Mouse (Mus musculus): Measurements from ENCODE around the gene Map7. TPM values are rescaled to one million over a fixed set of nuclear protein-coding genes. Genes with fewer than 3 reads are reported as not detected.
A peak's percentile ranks its signal among the peaks of the same experiment; 100 is the strongest.

Gene Map7
- total and polyA plus RNA-seq, 2 experiments from 2014 or later: 6.3 to 14.5 TPM

DNA sequence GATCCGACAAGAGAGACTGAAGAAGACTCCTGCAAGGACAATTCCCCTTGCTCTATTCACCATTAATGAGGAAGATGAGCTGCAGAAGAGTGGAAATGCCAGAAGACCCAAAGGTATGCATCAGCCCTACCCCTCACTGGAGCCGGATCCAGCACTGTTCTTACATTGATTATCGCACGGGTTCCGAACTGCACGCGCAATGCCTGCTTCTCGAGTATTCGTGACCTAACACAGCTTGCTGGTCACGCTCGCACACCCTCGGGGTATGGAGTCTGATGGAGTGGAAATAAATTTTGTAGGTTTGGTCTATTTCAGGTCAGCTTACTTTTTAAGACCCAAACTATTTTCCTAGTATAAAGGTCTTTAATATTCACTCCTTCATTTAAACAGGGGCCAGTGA, 22.9 kb downstream of the Map7 start:
- H3K27ac ChIP-seq (ENCODE audit: low read depth, low read length): no peak overlapping the region
- DNase-seq (peak; percentile 30), ATAC-seq (no peak)
- no peaks in the 10 kb centered on the region for H3K36me3 ChIP-seq (ENCODE audit: insufficient read depth)
- H3K4me3 ChIP-seq (ENCODE audit: low read depth, low read length): peak overlapping the region; percentile 34
- H3K9ac ChIP-seq: peak overlapping the region; percentile 49
- peak overlapping the region; percentile 61 for H3K4me2 ChIP-seq (ENCODE audit: low read depth)
- no peaks in the 10 kb centered on the region for H3K27me3 ChIP-seq (ENCODE audit: insufficient read depth, low read length)
- peaks cover 11% of the 10 kb centered on the region; the same call in 1 of the 2 replicates for H3K4me1 ChIP-seq (ENCODE audit: insufficient read depth)
- H3K9me3 ChIP-seq (ENCODE audit: low read length): no peaks in the 10 kb centered on the region
- no peak for TF ChIP-seq CTCF (IDR thresholded peaks at IDR 0.05; ENCODE audit: low read depth)
- WGBS: 51% methylated on average over 12 of the region's 12 CpGs

- H3K4me2 ChIP-seq (ENCODE audit: low read depth): peak overlapping the region; percentile 61
- TF ChIP-seq CTCF (IDR thresholded peaks at IDR 0.05; ENCODE audit: low read depth): no peak
- DNase-seq (no peak), ATAC-seq (no peak)
- H3K4me1 ChIP-seq (ENCODE audit: insufficient read depth): peaks cover 11% of the 10 kb centered on the region; the same call in 1 of the 2 replicates
- no peaks in the 10 kb centered on the region for H3K9me3 ChIP-seq (ENCODE audit: low read length)
- no peak overlapping the region for H3K9ac ChIP-seq
- H3K27me3 ChIP-seq (ENCODE audit: insufficient read depth, low read length): no peaks in the 10 kb centered on the region
- H3K4me3 ChIP-seq (ENCODE audit: low read depth, low read length): no peak overlapping the region
- H3K27ac ChIP-seq (ENCODE audit: low read depth, low read length): no peak overlapping the region
- 54% methylated on average over 4 of the region's 4 CpGs for WGBS
- H3K36me3 ChIP-seq (ENCODE audit: insufficient read depth): no peaks in the 10 kb centered on the region
Observed at GRCm38 (mm10) chr10:20171756-20172155, 23.5 kb downstream of the Map7 start.

DNA sequence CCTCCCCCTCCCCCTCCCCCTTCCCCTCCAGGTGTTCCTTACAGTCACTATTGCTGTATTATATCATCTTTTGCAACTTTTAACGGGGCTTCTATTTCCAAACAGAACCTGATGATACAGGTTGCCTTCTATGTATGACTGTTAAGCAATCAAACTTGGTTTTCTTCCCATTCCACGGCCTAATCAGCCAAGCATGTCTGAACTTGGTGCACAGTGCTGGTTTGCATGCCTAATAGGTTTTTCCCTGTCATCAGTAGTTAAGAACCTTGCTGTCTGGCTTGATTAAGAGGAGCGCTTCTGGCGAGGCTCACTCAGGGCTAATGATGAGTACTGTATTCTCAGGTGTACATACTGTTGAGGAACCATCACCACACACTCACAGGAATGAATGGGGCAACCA, 25.5 kb downstream of the Map7 start:
- DNase-seq: no peak

GRCm38 (mm10) chr10:20176054-20176453, 27.8 kb downstream of the Map7 start:
- no peak for DNase-seq
- Histone ChIP-seq H3K27me3 (ENCODE audit: insufficient read depth, low read length) (no peaks in the 10 kb centered on the region), H3K9ac (no peak overlapping the region), H3K9me3 (ENCODE audit: low read length) (no peaks in the 10 kb centered on the region), H3K27ac (ENCODE audit: low read depth, low read length) (no peak overlapping the region), H3K4me2 (ENCODE audit: low read depth) (no peak overlapping the region), H3K4me1 (ENCODE audit: insufficient read depth) (peaks cover under 1% of the 10 kb centered on the region; the same call in 1 of the 2 replicates), H3K36me3 (ENCODE audit: insufficient read depth) (no peaks in the 10 kb centered on the region), H3K4me3 (ENCODE audit: low read depth, low read length) (no peak overlapping the region)
- 68% methylated on average over 7 of the region's 7 CpGs for WGBS
- TF ChIP-seq CTCF (IDR thresholded peaks at IDR 0.05; ENCODE audit: low read depth): no peak
- ATAC-seq: no peak

More for the DNA sequence above, 25.5 kb downstream of the Map7 start:
- no peak for ATAC-seq
- no peak overlapping the region for H3K4me3 ChIP-seq (ENCODE audit: low read depth, low read length)
- H3K27ac ChIP-seq (ENCODE audit: low read depth, low read length): no peak overlapping the region
- peaks cover 11% of the 10 kb centered on the region; the same call in 1 of the 2 replicates for H3K4me1 ChIP-seq (ENCODE audit: insufficient read depth)
- H3K9me3 ChIP-seq (ENCODE audit: low read length): no peaks in the 10 kb centered on the region
- no peak for TF ChIP-seq CTCF (IDR thresholded peaks at IDR 0.05; ENCODE audit: low read depth)
- WGBS: 73% methylated on average over 4 of the region's 4 CpGs
- no peaks in the 10 kb centered on the region for H3K36me3 ChIP-seq (ENCODE audit: insufficient read depth)
- H3K9ac ChIP-seq: no peak overlapping the region
- H3K4me2 ChIP-seq (ENCODE audit: low read depth): no peak overlapping the region
- no peaks in the 10 kb centered on the region for H3K27me3 ChIP-seq (ENCODE audit: insufficient read depth, low read length)

GRCm38 (mm10) chr10:20178807-20179605, 30.7 kb downstream of the Map7 start:
- no peaks in the 10 kb centered on the region for H3K9me3 ChIP-seq (ENCODE audit: low read length)
- H3K4me2 ChIP-seq (ENCODE audit: low read depth): no peak overlapping the region
- no peak overlapping the region for H3K27ac ChIP-seq (ENCODE audit: low read depth, low read length)
- TF ChIP-seq CTCF (IDR thresholded peaks at IDR 0.05; ENCODE audit: low read depth): no peak
- no peaks in the 10 kb centered on the region for H3K27me3 ChIP-seq (ENCODE audit: insufficient read depth, low read length)
- H3K9ac ChIP-seq: no peak overlapping the region
- H3K4me1 ChIP-seq (ENCODE audit: insufficient read depth): 0 out of 2 replicates have a peak, but pooled peaks cover 8% of the 10 kb centered on the region
- ATAC-seq (no peak), DNase-seq (no peak)
- no peak overlapping the region for H3K4me3 ChIP-seq (ENCODE audit: low read depth, low read length)
- H3K36me3 ChIP-seq (ENCODE audit: insufficient read depth): no peaks in the 10 kb centered on the region
- WGBS: 48% methylated on average over 12 of the region's 12 CpGs

DNA sequence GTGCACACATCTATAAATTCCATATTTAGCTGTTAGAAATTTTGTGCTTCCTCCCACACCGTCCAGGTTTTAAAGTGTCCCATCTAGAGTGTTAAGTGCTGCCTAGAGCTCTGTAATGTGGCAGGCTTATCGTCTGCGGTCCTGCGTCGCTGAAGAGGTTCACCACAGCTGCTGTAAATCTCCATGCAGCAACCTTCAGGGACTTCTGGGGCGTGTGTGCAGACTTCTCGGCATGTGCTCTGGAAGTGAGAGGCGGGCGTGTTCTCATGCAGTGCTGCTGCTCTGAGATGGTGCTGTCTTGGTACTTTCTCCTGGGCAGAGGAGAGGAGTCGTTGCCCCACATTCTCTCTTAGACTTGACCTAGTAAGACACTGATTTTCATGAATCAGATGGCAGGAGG, 32.9 kb downstream of the Map7 start:
- no peaks in the 10 kb centered on the region for H3K9me3 ChIP-seq (ENCODE audit: low read length)
- no peaks in the 10 kb centered on the region for H3K36me3 ChIP-seq (ENCODE audit: insufficient read depth)
- H3K4me3 ChIP-seq (ENCODE audit: low read depth, low read length): no peak overlapping the region
- H3K9ac ChIP-seq: no peak overlapping the region
- TF ChIP-seq CTCF (IDR thresholded peaks at IDR 0.05; ENCODE audit: low read depth): no peak
- no peak overlapping the region for H3K4me2 ChIP-seq (ENCODE audit: low read depth)
- ATAC-seq (no peak), DNase-seq (no peak)
- no peak overlapping the region for H3K27ac ChIP-seq (ENCODE audit: low read depth, low read length)
- H3K4me1 ChIP-seq (ENCODE audit: insufficient read depth): 0 out of 2 replicates have a peak, but pooled peaks cover 8% of the 10 kb centered on the region
- H3K27me3 ChIP-seq (ENCODE audit: insufficient read depth, low read length): no peaks in the 10 kb centered on the region
- 65% methylated on average over 10 of the region's 10 CpGs for WGBS

- Histone ChIP-seq H3K4me2 (ENCODE audit: low read depth) (no peak overlapping the region), H3K4me1 (ENCODE audit: insufficient read depth) (0 out of 2 replicates have a peak, but pooled peaks cover 8% of the 10 kb centered on the region), H3K9me3 (ENCODE audit: low read length) (no peaks in the 10 kb centered on the region), H3K36me3 (ENCODE audit: insufficient read depth) (no peaks in the 10 kb centered on the region), H3K4me3 (ENCODE audit: low read depth, low read length) (no peak overlapping the region), H3K27ac (ENCODE audit: low read depth, low read length) (no peak overlapping the region), H3K27me3 (ENCODE audit: insufficient read depth, low read length) (no peaks in the 10 kb centered on the region), H3K9ac (no peak overlapping the region)
- 37% methylated on average over 11 of the region's 11 CpGs for WGBS
- ATAC-seq (peak; percentile 20; the same call in 1 of the 2 replicates), DNase-seq (no peak)
- no peak for TF ChIP-seq CTCF (IDR thresholded peaks at IDR 0.05; ENCODE audit: low read depth)
Observed at GRCm38 (mm10) chr10:20181680-20182399, 33.6 kb downstream of the Map7 start.
